Mouse (Mus musculus) erythroblast, embryonic 14.5 days (primary cell): ENCODE results near the gene Prlh. TPM values are rescaled to one million over a fixed set of nuclear protein-coding genes. Genes with fewer than 3 reads are reported as not detected.

Experiments
- H3K27me3 ChIP-seq: 2 replicates; pipeline ENCODE4 v1.6.1; 2012; ENCODE audit warnings: inconsistent platforms; ENCODE audit not compliant: control insufficient read depth
- H3K36me3 ChIP-seq: 2 replicates; pipeline ENCODE4 v1.6.1; 2012; ENCODE audit warnings: mild to moderate bottlenecking, inconsistent platforms; ENCODE audit not compliant: control insufficient read depth
- H3K4me1 ChIP-seq: 2 replicates; pipeline ENCODE4 v1.6.1; 2012; ENCODE audit warnings: inconsistent platforms; ENCODE audit not compliant: control insufficient read depth
- H3K4me3 ChIP-seq: replicated peaks from 2 replicates; pipeline ENCODE3; 2012; ENCODE audit warnings: moderate library complexity, mild to moderate bottlenecking, inconsistent platforms
- H3K9me3 ChIP-seq: 2 replicates; pipeline ENCODE4 v1.6.1; 2012; ENCODE audit warnings: low read length, inconsistent platforms, mixed read lengths; ENCODE audit not compliant: control insufficient read depth
- GATA1 ChIP-seq: IDR thresholded peaks from 2 replicates; pipeline ENCODE4 v1.6.1; 2012; ENCODE audit warnings: low read length, inconsistent platforms, mixed read lengths
- TAL1 ChIP-seq: IDR thresholded peaks from 3 replicates; pipeline ENCODE4 v1.6.1; 2012; ENCODE audit warnings: low read length, inconsistent platforms, mixed read lengths
- polyA plus RNA-seq: library from polyadenylated mRNA; stranded (reverse); fragments of >175 nt; gene quantifications from 2 replicates; pipeline ENCODE4 v1.2.3, GENCODE M21; 2012

Gene Prlh
- polyA plus RNA-seq, 1 experiment = 0.97 TPM

DNA sequence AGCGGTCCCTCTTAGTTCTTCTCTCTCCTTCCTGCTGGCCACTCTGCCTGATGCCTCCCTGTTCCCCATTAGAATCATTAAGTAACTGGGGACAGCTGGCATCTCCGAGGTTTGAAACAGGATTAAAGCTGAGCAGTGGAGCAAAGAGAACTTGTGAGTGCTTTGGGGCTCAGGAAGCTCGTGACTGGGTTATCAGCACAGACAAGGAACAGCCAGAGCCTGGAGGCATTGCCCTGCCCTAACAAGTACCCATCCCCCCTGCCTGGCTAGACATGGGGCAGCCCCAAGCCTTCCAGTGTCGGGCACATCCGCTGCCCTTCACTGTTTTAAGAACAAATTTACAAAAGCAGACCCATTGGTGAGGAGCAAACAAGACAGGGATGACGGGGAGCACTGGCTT, 35.4 kb upstream of the Prlh start:
- Histone ChIP-seq H3K27me3 (peaks cover 7% of the 10 kb centered on the region), H3K4me1 (no peaks in the 10 kb centered on the region; the same call in 1 of the 2 replicates), H3K36me3 (no peaks in the 10 kb centered on the region), H3K9me3 (peaks cover 4% of the 10 kb centered on the region), H3K4me3 (no peak overlapping the region)
- no peak for TF ChIP-seq TAL1
- no peak for TF ChIP-seq GATA1

GRCm38 (mm10) chr1:90921687-90922086, 31.2 kb upstream of the Prlh start:
- H3K27me3 ChIP-seq = no peaks in the 10 kb centered on the region; the same call in 1 of the 2 replicates
- TF ChIP-seq TAL1 (no peak), GATA1 (no peak)
- no peak overlapping the region for H3K4me3 ChIP-seq
- H3K9me3 ChIP-seq = peaks cover 4% of the 10 kb centered on the region
- no peaks in the 10 kb centered on the region for H3K4me1 ChIP-seq
- H3K36me3 ChIP-seq = no peaks in the 10 kb centered on the region

DNA sequence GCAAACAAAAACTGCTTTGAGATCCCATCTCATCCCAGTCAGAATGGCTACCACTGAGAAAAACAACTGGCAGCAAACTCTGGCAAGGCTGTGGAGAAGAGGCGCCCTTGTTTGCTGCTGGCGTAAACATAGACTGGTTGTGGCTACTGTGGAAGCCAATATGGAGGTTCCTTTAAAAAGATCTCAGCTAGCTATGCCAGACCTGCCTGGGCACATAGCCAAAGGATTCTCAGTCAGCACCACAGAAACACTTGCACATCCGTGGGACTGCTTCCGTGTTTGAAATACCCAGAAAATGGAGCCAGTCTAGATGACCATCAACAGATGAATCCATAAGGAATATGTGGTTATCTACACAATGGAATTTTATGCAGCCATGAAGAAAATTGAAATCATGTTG, 26.9 kb upstream of the Prlh start:
- TF ChIP-seq TAL1 = no peak
- no peak for TF ChIP-seq GATA1
- Histone ChIP-seq H3K9me3 (no peaks in the 10 kb centered on the region), H3K27me3 (peaks cover 14% of the 10 kb centered on the region), H3K4me3 (no peak overlapping the region), H3K36me3 (no peaks in the 10 kb centered on the region), H3K4me1 (no peaks in the 10 kb centered on the region)

- TF ChIP-seq TAL1 (no peak), GATA1 (no peak)
- Histone ChIP-seq H3K27me3 (peaks cover 14% of the 10 kb centered on the region), H3K4me3 (no peak overlapping the region), H3K36me3 (no peaks in the 10 kb centered on the region), H3K4me1 (no peaks in the 10 kb centered on the region), H3K9me3 (no peaks in the 10 kb centered on the region)
These were observed 25.6 kb upstream of the Prlh start for GRCm38 (mm10) chr1:90927308-90927707.

DNA sequence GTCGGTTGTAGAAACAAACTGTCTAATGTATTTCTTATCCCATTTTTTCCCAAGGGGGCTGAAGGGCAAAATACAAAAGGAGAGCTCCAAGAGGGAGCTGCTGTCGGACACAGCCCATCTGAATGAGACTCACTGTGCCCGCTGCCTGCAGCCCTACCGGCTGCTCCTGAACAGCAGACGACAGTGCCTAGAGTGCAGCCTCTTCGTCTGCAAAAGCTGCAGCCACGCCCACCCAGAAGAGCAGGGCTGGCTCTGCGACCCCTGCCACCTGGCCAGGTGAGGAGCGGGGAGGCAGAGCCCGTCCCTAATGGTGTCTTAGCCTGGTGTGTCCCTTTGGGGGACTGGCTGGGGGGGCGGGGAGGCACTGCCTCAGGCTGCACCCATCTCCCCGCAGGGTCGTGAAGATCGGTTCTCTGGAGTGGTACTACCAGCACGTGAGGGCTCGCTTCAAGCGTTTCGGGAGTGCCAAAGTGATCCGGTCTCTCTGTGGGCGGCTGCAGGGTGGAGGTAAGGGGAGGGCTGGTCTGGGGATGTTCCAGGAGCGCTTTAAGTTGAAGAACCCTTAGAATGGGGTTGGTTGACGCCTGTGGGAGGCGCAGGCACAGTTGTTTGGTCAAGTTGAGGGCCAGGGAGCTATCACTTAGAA, 24.9 kb upstream of the Prlh start:
- no peaks in the 10 kb centered on the region for H3K36me3 ChIP-seq
- TF ChIP-seq GATA1 = no peak
- TF ChIP-seq TAL1 = no peak
- peaks cover 14% of the 10 kb centered on the region for H3K27me3 ChIP-seq
- H3K9me3 ChIP-seq = no peaks in the 10 kb centered on the region
- H3K4me1 ChIP-seq = no peaks in the 10 kb centered on the region
- no peak overlapping the region for H3K4me3 ChIP-seq

DNA sequence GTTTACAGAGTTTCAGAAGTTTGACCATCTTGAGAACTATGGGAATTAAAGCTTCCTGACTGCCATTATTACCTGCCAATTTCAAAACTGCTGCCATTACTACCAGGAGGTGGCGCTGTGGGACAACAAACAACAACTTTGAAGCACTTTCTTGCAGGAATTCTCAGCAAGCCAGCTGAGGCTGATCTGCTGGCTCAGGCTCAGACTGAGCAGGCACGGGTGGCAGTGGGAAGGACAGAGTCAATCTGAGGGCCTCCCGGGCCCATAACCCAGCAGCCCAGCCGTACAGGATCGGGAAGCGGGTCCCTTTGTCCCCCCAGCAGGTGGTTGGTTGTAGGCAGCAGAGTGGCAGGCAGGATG, 24.4 kb upstream of the Prlh start:
- Histone ChIP-seq H3K9me3 (no peaks in the 10 kb centered on the region), H3K4me1 (no peaks in the 10 kb centered on the region), H3K27me3 (peaks cover 14% of the 10 kb centered on the region), H3K36me3 (no peaks in the 10 kb centered on the region), H3K4me3 (no peak overlapping the region)
- no peak for TF ChIP-seq TAL1
- no peak for TF ChIP-seq GATA1

DNA sequence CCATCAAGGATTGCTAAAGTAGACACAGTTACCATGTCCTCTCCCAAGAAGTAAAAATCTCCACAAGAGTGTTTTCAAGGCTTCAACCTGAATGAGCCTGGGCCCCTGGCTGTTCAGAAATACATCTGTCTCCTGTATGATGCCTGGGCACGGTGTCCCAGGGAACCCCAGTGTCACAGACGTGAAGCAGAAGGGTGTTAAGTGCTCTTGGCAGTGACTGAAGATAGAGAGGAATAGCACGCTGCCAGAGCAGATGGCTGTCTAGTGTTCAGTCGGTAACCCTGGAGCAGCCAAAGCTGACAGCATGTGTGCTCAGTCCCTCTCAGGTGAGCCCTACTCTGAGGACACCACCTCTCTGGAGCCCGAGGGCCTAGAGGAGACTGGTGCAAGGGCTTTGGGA, 19.9 kb upstream of the Prlh start:
- Histone ChIP-seq H3K4me1 (no peaks in the 10 kb centered on the region), H3K27me3 (peaks cover 4% of the 10 kb centered on the region), H3K4me3 (no peak overlapping the region), H3K36me3 (no peaks in the 10 kb centered on the region), H3K9me3 (no peaks in the 10 kb centered on the region)
- TF ChIP-seq GATA1 (no peak), TAL1 (no peak)

- Histone ChIP-seq H3K36me3 (no peaks in the 10 kb centered on the region), H3K4me1 (no peaks in the 10 kb centered on the region), H3K27me3 (no peaks in the 10 kb centered on the region), H3K4me3 (no peak overlapping the region), H3K9me3 (no peaks in the 10 kb centered on the region)
- TF ChIP-seq GATA1 (no peak), TAL1 (no peak)
These were observed 15.9 kb upstream of the Prlh start for GRCm38 (mm10) chr1:90936990-90937389.

DNA sequence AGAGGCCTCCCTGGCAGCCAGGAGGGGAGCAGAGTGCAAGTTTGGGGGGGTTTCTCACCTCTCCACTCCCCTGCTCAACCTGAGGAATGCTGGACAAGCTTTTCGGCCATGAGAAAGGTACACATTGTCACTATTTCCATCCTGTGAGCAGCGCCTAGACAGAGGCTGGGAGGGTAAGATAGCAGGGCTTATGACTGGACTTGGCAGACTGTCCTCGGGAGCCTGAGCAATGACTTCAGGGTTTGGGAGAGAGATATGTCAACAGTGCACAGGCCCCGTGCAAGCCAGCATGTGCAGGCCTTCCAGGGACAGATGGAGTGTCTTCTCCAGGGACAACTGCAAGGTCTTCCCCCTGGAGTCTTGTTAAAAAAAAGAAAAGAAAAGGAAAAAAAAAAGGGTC, 12.9 kb upstream of the Prlh start:
- Histone ChIP-seq H3K36me3 (no peaks in the 10 kb centered on the region), H3K27me3 (no peaks in the 10 kb centered on the region), H3K9me3 (no peaks in the 10 kb centered on the region), H3K4me3 (no peak overlapping the region), H3K4me1 (peaks cover 18% of the 10 kb centered on the region)
- no peak for TF ChIP-seq GATA1
- TF ChIP-seq TAL1 = no peak

DNA sequence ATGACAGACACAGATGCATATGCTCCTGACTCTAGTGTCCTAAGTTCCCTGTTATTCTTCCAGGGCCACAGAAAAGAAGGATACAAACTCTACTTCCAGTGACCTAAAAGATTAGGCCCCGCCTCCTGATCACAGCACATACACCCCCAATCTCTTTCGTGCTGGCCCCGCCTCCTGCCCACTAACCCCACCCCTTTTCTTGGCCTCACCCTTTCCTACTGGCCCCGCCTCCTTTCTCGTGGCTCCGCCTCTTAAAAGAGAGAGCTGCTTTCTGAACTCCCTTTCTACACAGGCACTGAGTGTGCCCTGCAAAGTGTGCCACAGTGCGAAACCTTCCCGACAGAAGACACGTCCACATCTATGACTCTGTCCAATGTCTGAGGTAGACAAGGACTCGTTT, 7.7 kb upstream of the Prlh start:
- TF ChIP-seq TAL1 = no peak
- no peak for TF ChIP-seq GATA1
- H3K36me3 ChIP-seq = no peaks in the 10 kb centered on the region; the same call in 1 of the 2 replicates
- H3K27me3 ChIP-seq = peaks cover 5% of the 10 kb centered on the region
- H3K9me3 ChIP-seq = no peaks in the 10 kb centered on the region
- H3K4me3 ChIP-seq = no peak overlapping the region
- peaks cover 65% of the 10 kb centered on the region for H3K4me1 ChIP-seq
